Mouse (Mus musculus): ENCODE data around the gene Txlng.
"Not testable (repeated sequence)": the region's sequence is repeated elsewhere in the genome, so short reads cannot be mapped to it uniquely, and the experiment has no call there.

Gene Txlng

GRCm38 (mm10) chrX:162829203-162829708, at the start of gene Txlng:
TSS of gene Txlng (minus strand) at chrX:162829454.
- peak; percentile 93 to 94 for DNase-seq (ENCODE audit: low spot score in 2 of 2)

- DNase-seq (ENCODE audit: low spot score in 2 of 2), result no peak
Measured at GRCm38 (mm10) chrX:162878236-162878635, 49.0 kb upstream of the Txlng start.

DNA sequence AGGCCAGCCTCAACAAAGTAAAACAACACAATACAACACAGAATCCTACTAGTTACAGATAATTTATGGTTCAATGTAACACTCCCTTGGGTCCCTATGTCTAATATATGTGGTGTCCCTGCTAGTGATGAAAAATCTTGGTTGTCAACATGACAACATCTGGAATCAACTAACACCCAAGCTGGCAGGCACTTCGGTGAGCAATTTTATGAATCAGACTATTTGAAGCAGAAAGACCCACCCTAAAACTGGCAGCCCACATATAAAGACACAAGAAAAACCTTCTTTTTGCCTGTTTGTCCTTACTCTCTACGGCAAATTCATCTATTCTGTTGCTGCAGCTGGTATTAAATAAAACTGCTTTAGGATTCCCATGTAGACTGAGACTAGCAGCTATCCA, 44.5 kb upstream of the Txlng start:
- DNase-seq (ENCODE audit: low spot score in 2 of 2), result no peak

- peak in 1 of 2 experiments; percentile 16 for DNase-seq (ENCODE audit: low spot score in 2 of 2)
Measured at GRCm38 (mm10) chrX:162871734-162872517, 42.7 kb upstream of the Txlng start.

DNA sequence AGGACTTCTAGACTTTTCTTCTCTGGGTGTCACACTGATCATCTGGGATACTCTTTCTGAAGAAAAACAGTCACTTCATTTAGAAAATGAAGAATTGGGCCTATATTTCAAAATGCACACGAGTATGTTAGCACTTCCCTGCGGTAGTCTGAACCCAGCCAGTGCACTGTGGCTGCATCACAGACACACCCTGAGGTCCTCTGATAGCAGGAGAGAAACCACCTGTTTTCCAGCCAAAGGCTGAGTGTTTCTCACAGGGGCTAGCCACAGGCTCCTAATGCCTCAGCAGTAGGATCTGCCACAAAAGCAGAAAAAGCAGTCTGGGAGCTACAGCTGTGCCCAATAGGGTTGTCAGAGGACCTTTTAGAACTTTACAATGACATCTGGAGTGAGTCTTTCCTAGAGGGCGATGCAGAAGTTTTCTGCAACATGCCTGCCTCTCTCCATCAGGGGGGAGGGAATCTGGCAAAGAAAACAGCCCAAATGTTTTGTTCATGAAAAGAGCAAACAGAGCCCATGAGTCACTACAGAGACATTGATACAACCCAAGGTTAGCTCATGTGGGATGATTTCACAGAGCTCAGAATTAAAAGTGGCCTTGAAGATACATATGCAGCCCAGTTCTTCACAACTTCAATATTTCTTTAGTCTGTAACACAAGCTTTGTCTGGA, 39.2 kb upstream of the Txlng start:
- DNase-seq (ENCODE audit: low spot score in 2 of 2), result no peak

DNA sequence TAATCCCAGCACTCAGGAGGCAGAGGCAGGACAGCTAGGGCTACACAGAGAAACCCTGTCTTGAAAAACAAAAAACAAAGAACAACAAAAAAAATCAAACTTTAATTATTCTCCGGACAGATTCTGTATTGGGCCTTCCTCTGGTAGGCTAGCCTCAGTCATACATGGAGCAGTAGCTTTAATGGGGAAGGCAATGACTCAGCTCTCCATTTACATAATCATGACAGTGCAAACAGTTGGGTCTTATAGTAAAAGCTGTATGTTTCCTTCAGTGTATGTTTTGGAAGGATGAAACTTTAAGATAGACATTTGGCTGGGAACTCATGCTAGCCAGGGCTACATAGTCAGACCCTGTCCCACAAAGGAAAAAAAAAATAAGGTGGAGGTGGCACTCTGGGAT, 19.4 kb upstream of the Txlng start:
- DNase-seq (ENCODE audit: low spot score in 2 of 2), result no peak

DNA sequence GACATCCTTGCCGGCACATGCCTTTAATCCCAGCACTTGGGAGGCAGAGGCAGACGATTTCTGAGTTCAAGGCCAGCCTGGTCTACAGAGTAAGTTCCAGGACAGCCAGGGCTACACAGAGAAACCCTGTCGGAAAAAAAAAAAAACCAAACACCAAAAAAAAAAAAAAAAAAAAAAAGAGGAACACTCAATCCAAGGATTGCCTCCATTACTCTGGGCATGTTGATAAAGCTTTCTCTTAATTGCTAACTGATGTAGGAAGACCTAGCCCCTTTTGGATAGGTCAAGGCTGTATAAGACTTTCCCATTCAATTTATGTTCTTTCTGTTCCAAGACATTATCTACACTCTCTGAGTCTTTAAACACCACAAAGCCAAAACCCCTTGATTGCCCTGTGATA, 16.3 kb upstream of the Txlng start:
- no peak for DNase-seq (ENCODE audit: low spot score in 2 of 2)

- no peak for DNase-seq (ENCODE audit: low spot score in 2 of 2)
Measured at GRCm38 (mm10) chrX:162844447-162845100, 15.3 kb upstream of the Txlng start.

DNA sequence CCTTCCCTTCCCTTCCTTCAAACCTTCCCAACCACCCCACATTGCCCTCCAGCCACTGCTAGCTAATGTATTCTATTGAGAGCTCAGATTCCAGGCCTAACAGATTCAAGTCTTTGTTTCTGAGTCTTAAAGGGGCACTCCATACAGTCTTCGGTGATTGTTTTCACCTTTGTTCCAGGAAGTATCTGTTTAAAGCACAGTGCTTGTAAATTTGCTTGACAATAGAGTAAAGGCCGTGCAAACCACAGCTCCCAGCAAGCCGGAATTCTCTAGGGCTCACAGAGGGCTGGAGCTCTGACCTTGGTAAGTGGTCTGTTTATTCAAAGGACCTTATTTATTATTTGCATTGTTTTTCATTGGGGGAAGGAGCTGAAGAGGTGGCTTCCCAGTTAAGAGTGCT, 2.8 kb upstream of the Txlng start:
- DNase-seq (ENCODE audit: low spot score in 2 of 2), result no peak

- DNase-seq (ENCODE audit: low spot score in 2 of 2), result no peak
Measured at GRCm38 (mm10) chrX:162831542-162831941, 2.3 kb upstream of the Txlng start.

DNA sequence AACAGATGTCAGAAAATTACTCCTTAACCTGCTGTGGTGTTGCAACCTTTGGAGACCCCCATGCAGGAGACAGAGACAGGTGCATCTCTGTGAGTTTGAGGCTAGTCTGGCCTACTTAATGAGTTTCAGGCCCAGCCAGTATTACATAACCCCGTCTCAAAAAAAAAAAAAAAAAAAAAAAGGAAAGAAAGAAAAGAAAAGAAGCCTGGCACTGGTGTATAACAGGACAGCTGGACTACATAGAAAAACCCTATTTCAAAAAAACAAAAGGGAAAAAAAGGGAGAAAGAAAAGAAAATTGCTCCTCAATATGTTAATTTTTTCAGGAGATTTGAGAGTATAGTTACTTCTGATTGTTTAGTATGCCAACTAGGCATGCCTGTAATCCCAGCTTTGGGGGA, 1.8 kb upstream of the Txlng start:
- no peak for DNase-seq (ENCODE audit: low spot score in 2 of 2)

DNA sequence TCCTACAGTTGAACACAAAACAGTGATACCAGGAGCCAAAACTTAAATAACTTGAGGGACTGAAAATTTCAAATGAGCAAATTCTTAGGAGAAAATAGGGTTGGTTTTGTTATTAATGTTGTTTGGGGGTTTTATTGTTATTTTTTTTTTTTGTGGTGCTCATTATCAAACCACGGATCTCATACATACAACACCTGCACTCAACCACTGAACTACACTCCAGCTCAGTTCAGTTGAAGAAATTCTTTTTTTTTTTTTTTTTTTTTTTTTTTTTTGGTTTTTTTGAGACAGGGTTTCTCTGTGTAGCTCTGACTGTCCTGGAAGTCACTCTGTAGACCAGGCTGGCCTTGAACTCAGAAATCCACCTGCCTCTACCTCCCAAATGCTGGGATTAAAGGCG, 1.1 kb upstream of the Txlng start:
- not testable (repeated sequence) for DNase-seq (ENCODE audit: low spot score in 2 of 2)

DNA sequence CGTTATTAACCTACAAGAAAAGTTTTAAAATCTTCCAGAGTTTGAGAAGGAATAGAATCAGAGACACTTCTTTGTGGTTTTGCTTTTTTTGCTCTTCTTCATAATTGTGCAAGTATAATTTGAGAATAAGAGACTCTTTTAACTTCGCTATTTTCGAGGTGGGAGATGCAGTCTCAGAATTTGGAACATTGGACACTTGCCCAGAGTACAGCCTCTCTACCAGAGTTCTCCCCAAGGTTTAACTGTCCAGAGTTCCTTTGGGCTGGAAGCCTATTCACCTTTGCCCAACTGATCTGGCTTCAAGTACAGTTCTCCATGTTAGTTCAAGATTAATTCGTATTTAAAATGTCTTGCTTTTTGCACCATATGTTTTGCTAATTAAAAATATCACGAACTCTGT, 487 bp upstream of the Txlng start:
- DNase-seq (ENCODE audit: low spot score in 2 of 2), result no peak

- DNase-seq (ENCODE audit: low spot score in 2 of 2), result peak in 1 of 2 experiments; percentile 59
Measured at GRCm38 (mm10) chrX:162828783-162829182, 471 bp downstream of the Txlng start.

DNA sequence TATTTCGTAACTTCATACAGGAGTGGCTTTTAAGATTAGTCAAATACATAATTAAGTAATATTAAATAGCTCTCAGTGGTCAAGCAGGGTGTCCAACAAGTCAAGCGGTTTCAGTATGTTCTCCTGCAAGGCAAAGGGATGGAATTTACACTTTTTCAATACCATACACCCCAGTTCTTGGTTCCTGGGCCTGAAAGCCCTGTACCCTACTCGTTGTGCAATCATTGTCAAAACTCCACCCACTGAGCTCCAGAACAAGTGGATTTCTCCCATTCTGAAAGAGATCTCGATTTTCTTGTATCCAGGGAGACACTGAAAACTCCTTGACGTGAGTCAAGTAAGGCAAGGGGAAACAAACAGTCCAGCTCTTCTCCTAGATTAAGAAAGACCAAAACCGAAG, 1.2 kb downstream of the Txlng start:
- no peak for DNase-seq (ENCODE audit: low spot score in 2 of 2)

GRCm38 (mm10) chrX:162800371-162800770, 28.9 kb downstream of the Txlng start:
- DNase-seq (ENCODE audit: low spot score in 2 of 2), result peak in 1 of 2 experiments; percentile 16

GRCm38 (mm10) chrX:162791392-162791791, 37.9 kb downstream of the Txlng start:
- DNase-seq (ENCODE audit: low spot score in 2 of 2), result not testable (repeated sequence)

GRCm38 (mm10) chrX:162788372-162788771, 40.9 kb downstream of the Txlng start:
- DNase-seq (ENCODE audit: low spot score in 2 of 2), result no peak

DNA sequence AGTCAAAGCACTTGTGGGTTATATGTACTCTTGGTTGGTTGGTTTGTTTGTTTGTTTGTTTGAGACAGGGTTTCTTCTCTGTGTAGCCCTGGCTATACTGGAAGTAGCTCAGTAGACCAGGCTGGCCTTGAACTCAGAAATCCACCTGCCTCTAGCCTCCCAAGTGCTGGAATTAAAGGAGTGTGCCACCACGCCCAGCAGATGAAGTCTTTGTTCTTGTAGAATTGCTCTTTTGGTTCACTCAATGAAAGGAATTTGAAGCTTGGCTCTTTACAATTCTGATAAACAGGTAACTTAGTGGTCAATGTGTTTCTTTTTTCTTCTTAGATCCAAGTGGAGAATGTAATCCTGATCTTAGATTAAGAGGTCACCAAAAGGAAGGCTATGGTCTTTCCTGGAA, 58.5 kb downstream of the Txlng start:
- no peak for DNase-seq (ENCODE audit: low spot score in 2 of 2)

GRCm38 (mm10) chrX:162761716-162762395, 67.4 kb downstream of the Txlng start:
- no peak for DNase-seq (ENCODE audit: low spot score in 2 of 2)

DNA sequence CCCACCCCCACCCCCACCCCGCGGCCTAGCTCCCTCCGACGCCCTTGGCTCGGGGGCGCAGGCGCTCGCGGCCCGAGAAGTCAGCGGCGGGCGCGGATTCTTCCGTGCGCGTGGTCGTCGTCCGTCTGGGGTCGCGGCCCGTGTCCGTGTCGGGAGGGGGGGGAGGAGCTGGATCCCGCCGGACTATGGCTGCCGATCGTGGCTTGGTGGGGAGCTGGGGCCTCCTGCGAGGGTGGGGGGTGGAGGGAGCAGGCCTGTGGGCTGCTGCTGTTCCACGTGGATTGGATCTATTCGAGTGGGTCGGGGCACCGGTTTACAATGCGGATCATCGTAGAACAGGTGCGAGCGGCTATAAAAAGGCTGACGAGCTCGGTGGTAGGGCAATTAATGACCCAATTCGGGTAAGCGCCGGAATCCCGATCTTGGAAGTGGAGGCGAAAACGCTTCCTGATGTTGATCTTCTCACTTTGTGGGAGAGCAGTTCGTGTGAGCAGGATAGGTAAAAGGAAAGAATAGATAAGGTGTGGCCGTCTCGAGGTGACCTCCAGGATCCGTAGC, 68.2 kb downstream of the Txlng start:
- peak in 1 of 2 experiments; percentile 61 for DNase-seq (ENCODE audit: low spot score in 2 of 2)

Data from urinary bladder, postnatal 4 days (tissue).